Mouse (Mus musculus) erythroblast, embryonic 14.5 days (primary cell): ENCODE data around the gene Ppm1n.

Experiments used
- GATA1 ChIP-seq: IDR thresholded peaks from 2 replicates; pipeline ENCODE4 v1.6.1; 2012; ENCODE audit warnings: low read length, inconsistent platforms, mixed read lengths
- TAL1 ChIP-seq: IDR thresholded peaks from 3 replicates; pipeline ENCODE4 v1.6.1; 2012; ENCODE audit warnings: low read length, inconsistent platforms, mixed read lengths

DNA sequence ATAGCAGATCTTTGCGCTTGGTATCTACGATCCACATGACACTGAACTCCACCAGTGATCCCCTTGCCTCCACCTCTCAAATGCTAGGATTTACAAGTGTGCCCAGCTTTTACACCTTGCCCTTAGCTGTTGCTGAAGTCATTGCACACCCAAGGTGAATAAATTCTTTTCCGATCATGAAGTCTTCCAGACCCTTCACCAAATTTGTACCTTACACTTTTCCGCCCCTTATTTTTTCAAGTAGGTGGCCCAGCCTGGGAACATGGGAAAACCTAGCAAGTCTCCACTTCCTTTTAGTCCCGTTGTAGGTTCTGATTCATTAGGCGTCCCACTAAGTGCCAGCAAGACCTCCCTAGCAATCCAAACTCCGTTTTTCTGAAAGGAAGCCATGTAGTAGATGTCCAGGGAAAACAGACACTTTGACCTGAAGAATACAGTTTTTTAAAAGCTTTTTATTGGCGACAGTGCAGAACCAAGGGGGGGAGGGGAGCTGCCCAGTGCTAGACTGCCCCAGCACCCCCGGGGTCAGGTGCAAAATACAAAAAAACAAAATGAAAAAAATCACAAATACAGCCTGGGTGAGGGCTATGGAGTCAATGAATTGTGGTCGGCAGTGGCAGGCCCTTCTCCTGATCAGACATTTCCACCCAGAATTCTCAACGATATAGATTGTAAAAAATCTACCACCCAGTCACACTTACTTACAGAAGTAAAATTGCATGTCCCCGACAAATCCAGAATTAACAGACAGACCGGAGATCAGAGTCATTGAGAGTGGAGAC lies 22.6 kb upstream of the Ppm1n start:
- TF ChIP-seq TAL1: no peak
- TF ChIP-seq GATA1: no peak
